Mouse (Mus musculus): ENCODE data around the gene Gm7271.

GRCm38 (mm10) chr5:76524623-76525022, 40.8 kb downstream of the Gm7271 start:
- TF ChIP-seq CTCF (IDR thresholded peaks at IDR 0.05; ENCODE audit: extremely low read depth, insufficient read length, insufficient replicate concordance, low read depth, low read length) (no peak), POLR2A (IDR thresholded peaks at IDR 0.05; ENCODE audit: low read depth, low read length) (no peak)
